Mouse (Mus musculus) right cerebral cortex, postnatal 10 days (tissue): ENCODE measurements around the gene Prl2c1.
"Not testable (repeated sequence)": the region's sequence is repeated elsewhere in the genome, so short reads cannot be mapped to it uniquely, and the experiment has no call there.

Source experiments
- DNase-seq, 2 experiments: peaks; one replicate each; pipeline ENCODE4 v3.0.0; 2021; ENCODE audit warnings: low spot score in 2 of 2

Prl2c1 gene

DNA sequence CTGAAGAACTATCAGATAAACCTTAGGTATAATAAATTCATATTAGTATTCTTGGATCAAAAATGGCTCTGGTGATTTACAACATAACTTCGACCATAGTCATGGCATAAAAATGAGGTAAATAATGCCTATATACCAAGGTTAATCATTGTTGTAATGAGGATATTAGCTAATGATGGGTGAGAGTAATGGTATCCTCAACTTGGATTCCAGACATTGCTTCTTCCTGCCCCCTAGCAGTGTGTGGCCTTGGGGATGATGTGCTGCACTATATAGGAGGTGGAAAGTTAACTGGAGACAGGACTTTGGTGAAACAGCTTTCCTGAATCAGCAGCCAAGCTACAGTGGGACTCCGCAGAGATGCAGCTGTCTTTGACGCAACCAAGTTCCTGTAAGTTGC lies at the start of gene Prl2c1:
Gene Prl2c1, plus strand, starts transcription at position 301 of the 400 bp plus-strand sequence.
- no peak for DNase-seq

DNA sequence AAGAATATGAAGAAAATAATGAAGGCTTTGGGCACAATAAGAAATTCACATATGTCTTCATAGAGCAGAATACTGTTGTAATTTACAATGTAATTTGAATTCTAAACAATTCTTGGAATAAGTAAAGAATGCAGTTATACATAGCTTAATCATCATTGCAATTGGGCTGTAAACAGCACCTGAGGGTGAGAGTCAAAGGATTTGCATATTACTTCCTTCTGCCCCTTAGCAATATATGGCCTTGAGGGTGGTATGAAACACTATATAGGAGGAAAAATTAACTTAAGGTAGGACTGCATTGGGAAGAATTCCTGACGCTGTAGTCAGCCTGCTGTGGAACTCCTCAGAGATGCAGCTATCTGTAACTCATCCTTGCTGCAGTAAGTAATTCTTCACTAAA lies 47.8 kb upstream of the Prl2c1 start, which contains the start of gene Prl2a1:
Gene Prl2a1, plus strand, starts transcription at position 301 of the 400 bp plus-strand sequence.
- no peak for DNase-seq

DNA sequence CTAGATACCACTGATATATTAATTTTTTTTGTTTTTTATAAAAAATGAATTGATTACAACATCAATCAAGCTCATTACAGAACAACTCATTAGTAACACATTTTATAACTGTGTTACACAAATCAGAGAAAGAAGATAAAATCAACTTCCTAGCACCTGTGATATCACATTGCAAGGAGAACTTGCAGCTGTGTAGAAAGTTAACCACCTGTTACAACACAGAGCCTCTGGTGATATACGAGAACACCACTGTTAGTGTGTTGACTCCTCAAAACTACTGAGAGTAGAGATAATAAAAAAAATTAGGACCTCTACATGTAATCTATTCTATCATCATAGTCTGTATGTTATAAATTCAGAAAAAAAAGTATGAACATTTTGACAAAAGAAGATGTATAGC lies 46.4 kb upstream of the Prl2c1 start:
- no peak for DNase-seq

DNA sequence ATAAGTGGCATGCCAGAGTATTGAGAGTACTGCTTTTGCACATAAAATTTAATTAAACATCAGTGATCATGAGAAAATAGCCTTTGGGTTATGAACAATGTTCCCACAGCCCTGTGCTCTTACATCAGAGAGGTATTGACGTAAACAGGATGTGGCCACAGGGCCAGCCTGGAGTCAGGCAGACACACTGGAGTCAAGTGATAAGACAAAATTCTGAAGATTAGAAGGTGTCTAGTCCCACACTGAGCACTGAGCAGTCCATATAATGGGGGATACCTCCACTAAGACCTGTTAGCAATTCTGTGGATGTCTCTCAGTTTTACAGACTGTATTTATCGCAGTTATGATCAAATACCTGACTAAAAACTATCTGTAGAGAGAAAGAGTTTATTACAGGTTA lies 55.1 kb downstream of the Prl2c1 start:
- not testable (repeated sequence) for DNase-seq
